Mouse (Mus musculus): ENCODE data around the gene Mospd1. TPM values are rescaled to one million over a fixed set of nuclear protein-coding genes. Genes with fewer than 3 reads are reported as not detected.
A peak's percentile ranks its signal among the peaks of the same experiment; 100 is the strongest.

Gene Mospd1
- total RNA-seq (2021): 10 to 100 TPM; 23.2 to 24.2 TPM
- long read RNA-seq, experiment 1, transcript Mospd1-202 (6 exons, 1,773 nt): major isoform, 15 of 19 reads
- long read RNA-seq, experiment 1, partial matches to known transcripts: 1 of 19 reads
- long read RNA-seq, experiment 1, other reads (novel, unspliced or antisense): 3 of 19 reads
- long read RNA-seq, experiment 2, transcript Mospd1-202 (6 exons, 1,773 nt): major isoform, 26 of 34 reads
- long read RNA-seq, experiment 2, partial matches to known transcripts: 1 of 34 reads
- long read RNA-seq, experiment 2, other reads (novel, unspliced or antisense): 7 of 34 reads

- peak; percentile 63 to 74 for DNase-seq (ENCODE audit: low spot score in 2 of 2)
Observed at GRCm38 (mm10) chrX:53370366-53370740, at the start of gene Mospd1. TSS of gene Mospd1 (minus strand) at chrX:53370502.

- DNase-seq (ENCODE audit: low spot score in 2 of 2): no peak
Observed at GRCm38 (mm10) chrX:53386362-53386761, 16.1 kb upstream of the Mospd1 start.

- no peak for DNase-seq (ENCODE audit: low spot score in 2 of 2)
Observed at GRCm38 (mm10) chrX:53383122-53383521, 12.8 kb upstream of the Mospd1 start.

- DNase-seq (ENCODE audit: low spot score in 2 of 2): peak in 1 of 2 experiments; percentile 2
Observed at GRCm38 (mm10) chrX:53369534-53370365, 552 bp downstream of the Mospd1 start.

- no peak for DNase-seq (ENCODE audit: low spot score in 2 of 2)
Observed at GRCm38 (mm10) chrX:53364668-53365383, 5.5 kb downstream of the Mospd1 start.

- no peak for DNase-seq (ENCODE audit: low spot score in 2 of 2)
Observed at GRCm38 (mm10) chrX:53348374-53348773, 21.9 kb downstream of the Mospd1 start.

GRCm38 (mm10) chrX:53341531-53341930, 28.8 kb downstream of the Mospd1 start:
- DNase-seq (ENCODE audit: low spot score in 2 of 2): peak in 1 of 2 experiments; percentile 4

- no peak for DNase-seq (ENCODE audit: low spot score in 2 of 2)
Observed at GRCm38 (mm10) chrX:53337355-53337754, 32.9 kb downstream of the Mospd1 start.

- DNase-seq (ENCODE audit: low spot score in 2 of 2): no peak
Observed at GRCm38 (mm10) chrX:53330396-53330795, 39.9 kb downstream of the Mospd1 start.

- DNase-seq (ENCODE audit: low spot score in 2 of 2): no peak
Observed at GRCm38 (mm10) chrX:53321111-53321510, 49.2 kb downstream of the Mospd1 start.

- DNase-seq (ENCODE audit: low spot score in 2 of 2): no peak
Observed at GRCm38 (mm10) chrX:53320564-53320963, 49.7 kb downstream of the Mospd1 start.

Other genes starting within 250 kb of the Mospd1 start
- gene Plac1, start 130.4 kb downstream of the Mospd1 start, total RNA-seq (2021): under 1 TPM; 0.40 to 0.56 TPM
- 10 to 100 TPM; 13.6 to 16.3 TPM for gene Fam122b, start 100.7 kb downstream of the Mospd1 start, total RNA-seq (2021)
- gene Fam122c, start 97.1 kb downstream of the Mospd1 start, total RNA-seq (2021): not detected
- not detected for gene Etd, start 64.4 kb upstream of the Mospd1 start, total RNA-seq (2021)
- 100 to 1,000 TPM; 100 to 111 TPM for gene Rtl8c, start 237.5 kb upstream of the Mospd1 start, total RNA-seq (2021)
- not detected for gene Gm14597, start 238.5 kb upstream of the Mospd1 start, total RNA-seq (2021)

Data from adrenal gland, postnatal 4 days (tissue).